Mouse (Mus musculus): ENCODE data around the gene Zfp90.
"Not testable (repeated sequence)": the region's sequence is repeated elsewhere in the genome, so short reads cannot be mapped to it uniquely, and the experiment has no call there.

The Zfp90 gene

DNA sequence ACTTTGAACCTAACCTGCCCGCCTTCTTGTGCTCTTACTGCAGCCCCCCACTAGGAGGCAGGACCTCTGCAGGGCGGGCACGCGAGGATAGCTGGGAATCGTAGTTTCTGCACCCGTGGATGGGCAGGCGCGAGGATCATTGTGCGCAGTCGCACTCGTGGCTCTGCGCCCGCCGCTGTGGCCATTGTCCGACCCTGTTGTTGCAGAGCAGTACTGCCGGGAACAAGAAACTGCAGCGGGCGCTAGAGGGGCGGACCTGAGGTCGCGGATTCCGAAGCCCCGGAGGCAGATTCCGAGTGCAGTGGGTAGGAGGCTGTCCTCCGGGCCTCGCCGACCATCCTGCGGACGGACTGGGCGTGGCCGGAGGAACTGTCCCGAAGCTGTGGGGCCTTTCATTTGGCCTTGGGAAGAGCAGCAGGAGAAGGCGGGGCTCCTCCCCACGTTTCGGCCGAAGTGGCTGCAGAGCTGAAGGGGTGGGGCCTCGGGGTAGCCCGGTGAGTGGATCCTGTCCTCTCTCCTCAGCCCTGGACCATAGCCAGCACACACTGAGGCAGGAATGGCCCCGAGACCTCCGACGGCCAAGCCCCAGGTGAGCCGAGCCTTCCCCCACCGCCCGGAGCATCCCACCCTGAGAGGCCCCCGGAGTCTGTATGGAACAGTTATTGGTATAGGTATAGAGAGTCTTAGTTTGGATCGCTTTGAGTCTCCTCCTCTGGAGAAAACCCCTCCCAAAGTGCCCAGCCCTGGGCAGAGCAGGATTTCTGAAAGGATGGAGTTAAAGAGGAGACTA lies at the start of gene Zfp90:
Gene Zfp90 (plus strand): TSS at position 146 of the 790 bp plus-strand sequence.
- peak; percentile 92 to 94 for DNase-seq (ENCODE audit: low spot score in 2 of 2)

DNA sequence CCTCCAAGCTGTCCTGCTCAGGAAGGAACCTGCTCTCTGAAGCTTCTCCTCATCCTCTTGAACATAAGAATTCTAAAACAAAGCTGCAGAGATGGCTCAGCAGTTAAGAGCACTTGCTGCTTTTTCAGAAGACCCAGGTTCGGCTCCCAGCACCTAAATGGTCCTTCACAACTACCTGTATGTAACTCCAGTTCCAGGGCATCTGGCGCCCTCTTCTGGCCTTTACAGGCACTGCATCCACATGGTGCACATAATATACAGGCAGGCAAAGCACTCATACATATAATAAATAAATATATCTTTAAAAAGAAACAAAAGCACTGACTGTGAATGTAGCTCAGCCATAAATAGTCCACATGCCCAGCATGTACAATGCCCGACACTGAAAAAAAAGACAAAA lies 46.6 kb upstream of the Zfp90 start:
- DNase-seq (ENCODE audit: low spot score in 2 of 2): no peak

DNA sequence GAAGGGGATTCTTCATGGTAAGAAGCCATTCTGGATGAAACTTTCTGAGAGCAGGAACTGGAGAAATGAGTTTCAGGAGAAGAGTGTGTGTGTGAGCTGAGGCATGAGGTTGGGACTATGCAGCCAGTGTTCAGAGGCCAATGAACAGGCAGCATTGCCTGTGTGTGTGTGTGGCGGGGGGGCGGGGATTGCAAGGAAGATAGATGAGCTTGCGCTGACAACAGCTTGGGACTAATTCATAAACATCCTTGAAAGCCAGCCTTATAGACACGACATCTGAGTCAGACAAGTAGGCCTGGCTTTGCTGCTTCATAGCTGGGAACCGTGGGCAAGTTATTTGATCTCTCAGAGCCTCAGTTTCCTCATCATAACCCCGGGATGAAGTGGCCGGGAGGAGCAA lies 46.1 kb upstream of the Zfp90 start:
- no peak for DNase-seq (ENCODE audit: low spot score in 2 of 2)

DNA sequence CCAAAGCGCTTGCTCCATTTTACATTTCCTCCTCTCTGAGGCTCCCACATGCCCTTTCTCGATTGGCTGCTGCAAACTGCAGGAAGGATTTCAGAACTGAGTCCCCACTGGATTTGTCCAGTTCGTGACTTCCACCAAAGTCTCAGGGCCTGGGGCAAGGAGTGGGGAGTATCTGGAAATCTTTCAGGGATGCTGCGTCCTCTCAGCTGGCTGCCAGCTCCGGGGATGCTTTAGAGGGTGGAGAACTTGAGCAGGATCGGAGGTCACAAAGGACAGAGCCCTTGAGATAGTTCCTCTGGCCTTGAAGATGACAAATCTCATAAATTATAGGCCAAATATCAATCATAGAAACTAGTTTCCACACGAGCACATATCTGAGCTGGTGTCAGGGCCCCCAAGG lies 39.2 kb upstream of the Zfp90 start:
- DNase-seq (ENCODE audit: low spot score in 2 of 2): no peak

DNA sequence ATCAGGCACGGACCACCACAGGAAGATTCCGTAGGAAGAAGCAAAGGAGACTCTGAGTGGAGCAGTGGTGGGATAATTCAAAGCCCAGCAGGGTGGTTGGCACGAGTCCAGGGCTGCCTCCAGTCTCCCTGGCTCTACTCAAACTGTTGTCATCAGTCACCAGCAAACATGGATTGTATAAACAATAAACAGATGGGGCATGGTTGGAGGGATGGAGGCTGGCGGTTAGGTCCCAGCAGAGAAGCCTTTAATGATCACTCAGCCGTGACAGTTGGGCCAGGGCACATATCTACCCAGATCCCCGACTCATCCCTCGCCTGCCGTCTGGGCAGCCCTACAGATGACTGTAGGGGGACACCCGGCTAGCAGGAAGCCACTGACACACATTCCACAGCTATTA lies 38.3 kb upstream of the Zfp90 start:
- DNase-seq (ENCODE audit: low spot score in 2 of 2): no peak

DNA sequence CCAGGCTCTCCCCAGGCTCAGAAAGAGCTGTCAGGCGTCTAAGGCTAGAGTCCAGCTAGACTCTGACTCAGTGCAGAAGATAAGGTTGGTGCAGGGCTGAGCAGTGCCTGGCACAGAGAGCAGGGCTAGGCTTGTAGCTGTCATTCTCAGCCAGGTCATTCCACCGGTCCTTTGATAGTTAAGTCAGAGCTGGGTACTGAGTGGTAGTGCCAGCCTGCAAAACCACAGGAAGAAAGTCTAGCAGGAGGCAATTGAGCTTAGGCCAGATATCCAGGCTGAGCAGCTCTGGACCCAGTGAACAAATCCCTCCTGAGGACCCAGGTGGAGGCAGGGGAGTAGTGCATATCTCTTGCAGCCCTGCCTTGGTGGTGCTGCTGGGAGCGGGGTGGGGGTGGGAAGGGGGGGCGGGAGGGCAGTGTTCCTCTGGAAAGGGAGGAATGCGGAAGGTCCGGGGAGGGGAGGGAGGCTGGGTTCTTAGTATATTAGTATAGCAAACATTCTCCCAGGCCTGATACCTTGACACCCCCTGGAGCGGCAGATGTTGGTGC lies 36.6 kb upstream of the Zfp90 start:
- no peak for DNase-seq (ENCODE audit: low spot score in 2 of 2)

DNA sequence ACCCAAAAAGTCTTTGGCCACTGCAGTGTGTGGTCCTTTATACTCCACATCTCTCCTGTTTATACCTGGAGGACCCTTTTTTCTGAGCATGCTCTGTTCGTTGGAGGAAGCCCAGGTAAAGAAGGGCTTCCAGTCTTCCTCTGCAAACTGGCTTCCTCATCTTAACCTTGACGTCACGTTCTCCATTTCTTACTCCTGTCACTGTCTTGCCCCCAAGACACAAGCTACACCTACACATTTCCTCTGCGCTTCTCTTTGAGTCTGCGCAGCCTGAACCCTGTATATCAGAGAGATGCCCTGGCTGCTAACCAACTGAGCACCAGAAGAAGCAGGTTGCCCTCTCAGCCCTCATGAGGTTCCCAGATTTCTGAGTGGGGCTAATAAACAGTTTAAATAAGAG lies 35.8 kb upstream of the Zfp90 start:
- DNase-seq (ENCODE audit: low spot score in 2 of 2): no peak

DNA sequence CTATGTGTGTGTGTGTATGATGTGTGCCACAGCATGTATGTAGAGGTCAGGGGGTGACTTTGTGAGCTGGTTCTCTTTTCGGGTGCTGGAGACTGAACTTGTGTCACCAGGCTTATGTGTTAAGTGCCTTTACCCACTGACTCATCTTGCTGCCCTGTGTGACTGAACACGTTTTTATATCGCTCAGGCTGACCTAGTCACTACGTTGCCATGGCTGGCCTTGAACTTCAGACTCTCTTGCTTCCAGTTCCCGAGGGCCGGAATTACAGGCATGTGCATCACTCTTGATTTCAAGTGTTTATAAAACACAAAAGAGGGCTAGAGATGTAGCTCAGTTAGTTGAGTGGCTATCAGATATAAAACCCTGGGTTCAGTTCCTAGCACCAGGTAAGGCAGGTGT lies 34.1 kb upstream of the Zfp90 start:
- DNase-seq (ENCODE audit: low spot score in 2 of 2): no peak

DNA sequence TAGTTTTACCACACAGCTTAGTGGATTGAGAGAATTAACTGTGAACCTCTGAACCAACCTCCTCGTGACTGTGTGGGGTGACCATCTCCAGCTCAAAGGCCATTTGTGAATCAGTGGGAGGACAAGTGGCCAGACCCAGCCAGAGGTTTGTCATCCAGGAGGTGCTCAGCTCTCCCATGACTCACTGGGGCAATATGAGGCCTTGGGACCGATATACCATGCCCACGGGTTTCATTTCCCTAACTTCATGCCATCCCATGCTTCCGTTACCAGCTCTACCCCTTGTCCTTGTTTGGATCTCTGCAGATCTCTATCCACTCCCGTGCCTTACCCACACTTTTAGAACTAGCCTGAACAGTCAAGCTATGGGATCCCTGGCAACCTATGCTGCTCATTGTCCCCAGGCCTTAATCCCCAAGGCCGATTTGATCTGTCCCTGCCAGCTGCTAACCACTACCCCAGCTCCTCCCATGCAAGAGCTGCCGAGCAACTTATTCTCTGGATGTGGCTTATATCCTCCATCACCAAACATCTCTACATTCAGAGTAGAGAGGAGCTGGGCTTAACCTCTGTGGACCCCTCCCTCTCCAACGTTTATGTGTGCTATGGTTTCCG lies 27.2 kb upstream of the Zfp90 start:
- no peak for DNase-seq (ENCODE audit: low spot score in 2 of 2)

DNA sequence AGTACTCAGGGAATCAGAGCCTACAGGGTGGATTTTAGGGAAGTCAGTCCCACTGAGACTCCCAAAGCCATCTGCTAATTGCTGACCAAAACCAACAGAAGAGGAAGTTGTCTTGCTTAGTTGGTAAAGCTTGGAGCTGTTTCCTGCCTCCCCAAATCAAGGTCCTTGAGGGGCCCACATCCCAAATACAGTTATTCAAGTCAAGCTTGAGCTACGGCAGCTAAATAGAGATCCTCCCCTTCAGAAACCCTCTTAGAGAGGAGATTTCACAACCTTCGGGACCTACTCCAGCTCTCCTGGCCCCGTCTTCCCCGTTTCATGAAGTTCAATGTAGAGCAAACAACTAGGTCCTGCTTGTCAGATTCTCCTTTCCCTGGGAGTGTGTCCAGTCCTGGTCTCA lies 20.6 kb upstream of the Zfp90 start:
- DNase-seq (ENCODE audit: low spot score in 2 of 2): no peak

DNA sequence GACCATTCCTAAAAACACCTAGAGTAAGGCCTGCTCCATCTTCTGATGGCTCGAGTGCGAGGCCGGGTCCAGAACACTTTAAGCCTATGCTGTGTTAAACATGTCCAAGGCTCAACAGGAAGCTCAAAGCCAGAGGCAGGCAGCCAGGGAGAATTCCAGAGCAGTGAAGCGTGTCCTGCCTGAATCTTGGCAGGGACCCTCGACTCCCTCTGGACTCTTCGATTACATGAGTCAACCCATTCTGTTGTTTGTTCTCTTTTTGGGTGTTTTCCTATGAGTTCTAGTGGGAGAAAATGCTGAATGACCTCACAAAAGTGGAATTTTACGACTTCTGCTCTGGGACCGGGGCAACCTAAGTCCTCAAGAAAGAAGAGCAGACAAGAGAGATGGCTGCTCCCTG lies 15.4 kb upstream of the Zfp90 start:
- DNase-seq (ENCODE audit: low spot score in 2 of 2): no peak

DNA sequence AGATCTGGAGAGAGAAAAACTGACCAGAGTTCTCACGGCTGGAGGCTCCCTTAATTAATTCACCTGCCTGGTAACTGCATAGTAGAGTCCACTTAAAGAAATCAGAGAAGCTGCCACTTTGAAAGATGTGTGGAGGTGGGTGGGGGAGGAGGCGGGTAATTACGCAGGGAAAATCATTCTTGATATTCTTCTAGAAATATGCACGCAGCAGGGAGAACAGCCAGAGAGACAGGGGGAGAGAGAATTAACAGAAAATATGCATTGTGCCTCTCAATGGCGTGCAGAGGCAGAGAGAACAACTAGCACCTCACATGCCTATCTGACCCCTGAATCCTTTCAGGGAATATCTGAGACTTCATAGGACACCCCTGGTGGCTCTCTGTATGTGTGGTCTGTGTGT lies 14.9 kb upstream of the Zfp90 start:
- no peak for DNase-seq (ENCODE audit: low spot score in 2 of 2)

DNA sequence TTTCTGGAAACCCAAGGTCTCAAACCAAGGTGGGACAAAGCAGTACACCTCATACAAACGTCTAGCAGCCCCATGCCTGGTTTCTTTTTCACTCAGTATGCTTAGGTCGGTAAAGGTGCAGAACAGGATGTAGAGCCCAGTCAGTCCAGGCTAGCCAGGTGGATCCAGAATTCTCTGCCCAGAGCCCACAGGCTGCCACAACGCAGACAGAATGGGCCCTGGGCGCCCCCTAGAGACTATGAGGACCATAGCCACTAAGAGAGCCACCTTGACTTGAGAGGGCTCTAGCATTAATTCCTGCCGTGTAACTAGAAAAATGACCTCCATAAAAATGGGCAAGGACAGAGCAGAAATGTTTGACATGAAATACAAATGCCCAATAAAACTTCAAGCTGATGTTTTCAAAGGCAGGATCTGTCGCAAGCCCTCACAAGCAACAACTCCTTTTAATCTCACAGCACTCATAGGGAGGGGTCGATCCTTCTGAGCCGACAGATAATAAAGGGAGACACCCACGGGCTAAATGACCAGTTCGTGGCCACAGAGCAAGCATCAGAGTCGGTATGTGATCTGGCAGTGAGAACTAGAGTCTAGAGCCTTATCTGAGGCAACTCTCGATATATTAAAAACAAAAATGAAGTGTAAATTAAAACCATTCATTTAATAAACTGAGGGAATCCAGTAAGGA lies 11.7 kb upstream of the Zfp90 start:
- DNase-seq (ENCODE audit: low spot score in 2 of 2): peak in 1 of 2 experiments; percentile 48

DNA sequence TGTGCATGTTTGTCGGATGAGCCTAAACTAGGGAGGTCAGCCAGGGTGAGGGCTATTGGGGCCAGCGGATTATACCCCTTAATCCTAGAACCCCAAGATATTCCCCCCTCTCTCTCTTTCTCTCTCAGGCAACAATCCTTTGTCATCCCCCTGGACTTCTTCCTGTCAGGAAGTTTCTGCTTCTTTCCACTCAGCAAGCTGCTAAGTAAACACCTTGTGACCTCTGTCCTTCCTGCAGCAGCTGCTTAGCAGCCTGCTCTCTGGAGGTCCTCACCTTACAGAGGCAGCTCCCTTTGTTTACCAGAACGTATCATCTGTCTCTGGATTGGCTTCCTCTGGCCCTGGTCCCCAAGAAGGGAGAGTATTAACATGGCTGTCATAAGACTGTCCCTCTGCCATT lies 10.3 kb upstream of the Zfp90 start:
- DNase-seq (ENCODE audit: low spot score in 2 of 2): no peak

DNA sequence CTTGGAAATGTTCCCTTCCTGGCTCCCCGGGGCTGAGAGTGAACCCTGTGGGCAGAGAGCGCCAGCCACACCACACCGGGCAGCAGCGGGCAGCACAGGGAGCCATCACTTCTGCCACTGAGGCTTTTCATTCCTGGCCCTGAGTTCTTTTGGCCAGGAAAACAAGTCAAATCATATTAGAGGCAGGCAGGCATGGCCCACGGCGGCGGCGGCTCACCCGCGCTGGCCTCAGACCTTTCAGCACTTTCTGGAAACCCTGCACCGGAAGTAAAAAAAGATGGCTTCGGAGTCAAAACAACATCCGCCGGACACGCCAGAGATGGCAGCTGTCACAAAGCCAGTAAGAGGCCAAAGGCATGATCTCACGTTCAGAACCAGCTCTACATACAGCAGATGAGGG lies 9.3 kb upstream of the Zfp90 start:
- DNase-seq (ENCODE audit: low spot score in 2 of 2): no peak

DNA sequence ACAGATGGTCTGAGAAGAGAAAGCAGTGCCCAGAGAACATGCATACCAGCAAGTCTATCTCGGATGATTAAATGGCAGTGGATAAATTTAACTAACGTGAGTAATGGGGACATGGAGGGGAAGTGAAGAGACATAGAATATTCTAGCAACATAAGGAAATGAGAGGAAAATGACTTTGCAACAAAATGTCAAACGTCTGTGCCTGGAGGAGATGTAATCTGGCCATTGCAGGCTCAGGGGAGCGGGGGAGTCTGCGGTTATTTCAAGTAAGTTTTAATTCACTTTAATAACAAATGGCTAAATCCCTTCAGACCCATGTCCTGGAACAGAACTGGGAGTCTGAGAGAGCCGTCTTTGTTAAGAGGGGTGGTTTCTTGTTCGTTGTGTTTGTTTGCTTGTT lies 5.1 kb upstream of the Zfp90 start:
- no peak for DNase-seq (ENCODE audit: low spot score in 2 of 2)

DNA sequence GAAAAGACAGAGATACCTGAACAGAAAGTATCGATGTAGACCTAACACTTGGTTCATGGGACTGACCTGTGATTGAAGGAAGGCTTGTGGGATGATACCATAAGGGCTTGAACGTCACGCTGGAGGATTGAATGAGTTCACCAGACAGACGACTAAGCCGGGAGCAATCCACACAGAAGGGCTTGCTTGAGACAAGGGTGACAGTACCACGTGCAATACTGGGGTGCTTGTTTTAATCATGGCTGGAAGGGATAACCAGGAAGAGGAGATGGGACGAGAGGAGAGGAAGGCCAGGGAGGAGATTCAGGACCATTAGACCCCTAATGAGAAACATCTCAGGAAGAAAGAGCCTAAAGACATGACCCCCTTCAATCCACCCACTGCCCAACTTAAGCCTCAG lies 4.6 kb upstream of the Zfp90 start:
- DNase-seq (ENCODE audit: low spot score in 2 of 2): no peak

DNA sequence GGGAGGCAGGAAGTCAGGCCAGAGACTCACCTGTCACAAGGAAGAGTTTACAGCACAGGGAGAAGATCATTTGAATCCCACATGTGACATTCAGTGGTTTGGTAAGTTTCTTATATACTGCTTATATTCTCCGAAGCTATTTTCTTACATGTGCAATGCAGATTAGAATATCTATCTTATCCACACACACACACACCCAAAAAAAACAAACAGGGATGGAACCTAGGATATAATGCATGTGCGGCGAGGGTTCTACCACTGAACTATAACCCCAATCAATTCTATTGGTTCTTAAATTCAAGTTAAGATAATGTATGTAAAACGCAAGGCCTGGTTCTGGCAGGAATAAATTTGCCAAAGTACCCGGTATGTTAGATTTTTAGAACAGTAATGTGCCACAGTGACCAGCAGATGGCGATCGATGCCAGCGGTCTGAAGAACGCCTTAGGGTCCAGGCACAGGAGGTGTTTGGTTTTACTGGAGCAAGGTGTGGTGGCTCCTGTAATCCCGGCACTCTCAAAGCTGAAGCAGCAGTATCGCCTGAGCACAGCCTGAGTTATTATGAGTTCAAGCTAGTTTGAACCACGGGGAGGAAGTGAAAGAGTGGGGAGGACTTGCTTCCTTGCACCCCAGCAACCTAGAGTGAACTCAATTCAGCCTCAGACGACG lies 3.2 kb upstream of the Zfp90 start:
- peak; percentile 19 to 20 for DNase-seq (ENCODE audit: low spot score in 2 of 2)

DNA sequence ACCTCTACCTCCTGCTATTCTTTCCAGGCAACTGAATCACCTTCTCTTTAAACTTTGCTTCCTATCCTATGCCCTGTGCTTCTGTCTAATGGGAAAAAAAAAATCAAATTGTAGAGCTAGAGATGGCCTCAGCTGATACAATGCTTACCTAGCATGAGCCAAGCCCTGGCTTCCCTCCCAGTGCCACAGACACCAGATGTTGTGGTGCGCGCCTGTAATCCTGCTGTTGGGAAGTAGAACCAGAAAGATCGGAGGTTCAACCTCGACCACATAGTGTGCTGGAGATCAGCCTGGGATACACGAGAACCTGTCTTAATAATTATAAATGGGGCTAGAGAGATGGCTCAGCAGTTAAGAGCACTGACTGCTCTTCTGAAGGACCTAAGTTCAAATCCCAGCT lies 2.6 kb downstream of the Zfp90 start:
- DNase-seq (ENCODE audit: low spot score in 2 of 2): no peak

DNA sequence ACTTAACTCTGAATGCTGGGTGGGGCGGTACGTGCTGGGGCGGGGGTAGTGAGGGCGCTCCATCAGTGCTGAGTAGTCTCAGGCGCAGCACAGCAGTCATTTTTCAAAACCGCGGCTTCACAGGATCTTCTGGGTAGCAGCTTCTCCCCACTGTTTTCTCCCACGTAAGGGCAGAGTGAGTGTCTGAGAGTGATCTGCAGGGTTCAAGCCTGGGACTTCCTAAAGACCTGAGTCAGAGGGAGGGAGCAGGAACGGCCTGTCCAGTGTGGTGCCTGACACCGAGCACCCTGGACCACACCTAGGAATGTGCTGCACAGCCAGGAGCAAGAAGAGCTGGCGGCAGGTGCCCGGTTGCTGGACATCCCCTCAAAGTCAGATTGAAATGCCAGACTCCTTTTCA lies 16.0 kb downstream of the Zfp90 start:
- no peak for DNase-seq (ENCODE audit: low spot score in 2 of 2)

DNA sequence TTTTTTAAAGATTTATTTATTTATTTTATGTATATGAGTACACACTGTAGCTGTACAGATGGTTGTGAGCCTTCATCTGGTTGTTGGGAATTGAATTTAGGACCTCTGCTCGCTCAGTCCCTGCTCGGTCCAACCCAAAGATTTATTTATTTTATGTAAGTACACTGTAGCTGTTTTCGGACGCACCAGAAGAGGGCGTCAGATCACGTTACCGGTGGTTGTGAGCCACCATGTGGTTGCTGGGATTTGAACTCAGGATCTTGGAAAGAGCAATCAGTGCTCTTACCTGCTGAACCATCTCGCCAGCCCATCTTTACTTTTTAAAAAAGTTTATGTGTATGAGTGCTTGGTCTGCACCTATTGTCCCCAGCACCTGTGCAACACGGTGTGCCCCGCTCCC lies 16.8 kb downstream of the Zfp90 start:
- not testable (repeated sequence) for DNase-seq (ENCODE audit: low spot score in 2 of 2)

DNA sequence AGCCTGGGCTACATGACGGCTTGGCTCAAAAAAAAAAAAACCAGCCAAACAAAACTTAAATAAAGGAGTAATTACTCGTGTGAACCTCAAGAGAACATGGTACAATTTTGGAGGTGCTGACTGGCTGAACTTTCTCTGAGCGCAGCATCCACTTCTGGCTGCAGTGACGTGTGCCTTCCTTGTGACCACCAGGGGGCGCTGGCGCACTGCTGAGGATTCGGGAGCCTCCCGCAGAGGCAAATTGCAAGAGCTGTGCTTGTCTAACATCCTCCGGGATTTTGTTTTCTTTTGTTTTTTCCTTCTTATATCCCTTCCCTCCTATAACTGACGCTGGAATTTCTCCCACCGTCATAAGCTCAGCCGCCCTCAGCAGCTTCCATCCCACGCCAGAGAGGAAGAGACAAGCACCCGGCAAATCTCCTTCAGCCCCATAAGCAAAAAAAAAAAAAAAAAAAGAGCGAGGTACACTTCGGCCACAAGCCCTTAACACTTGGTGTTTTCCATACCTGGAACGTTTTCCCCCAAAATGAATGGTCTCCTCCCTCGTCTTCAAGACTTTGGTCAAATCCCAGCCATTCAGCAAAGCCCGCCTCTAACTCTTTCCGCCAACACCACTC lies 17.9 kb downstream of the Zfp90 start:
- DNase-seq (ENCODE audit: low spot score in 2 of 2): peak; percentile 67 to 73

Measured in right cerebral cortex, postnatal 36 days (tissue).